Mouse (Mus musculus) heart, adult 2 months (tissue): Measurements from ENCODE around the gene Patz1. TPM values are rescaled to one million over a fixed set of nuclear protein-coding genes. Genes with fewer than 3 reads are reported as not detected.

Experiments
- DNase-seq, 2 experiments: peaks; one replicate each; pipeline ENCODE4 v3.0.0; 2021
- H3K27ac ChIP-seq: fragments of 200-600 bp; 2 replicates; pipeline ENCODE4 v1.8.1; 2022
- H3K27me3 ChIP-seq: fragments of 200-500 bp; 2 replicates; pipeline ENCODE4 v1.6.1; 2012; ENCODE audit warnings: mild to moderate bottlenecking, low read length, inconsistent platforms, mixed read lengths; ENCODE audit not compliant: control insufficient read depth, insufficient read depth
- H3K36me3 ChIP-seq: fragments of 200-500 bp; 2 replicates; pipeline ENCODE4 v1.6.1; 2012; ENCODE audit warnings: low read length, inconsistent platforms; ENCODE audit not compliant: control insufficient read depth, insufficient read depth
- H3K4me1 ChIP-seq: fragments of 200-500 bp; 2 replicates; pipeline ENCODE4 v1.6.1; 2011; ENCODE audit warnings: low read length; ENCODE audit not compliant: control insufficient read depth, insufficient read depth
- H3K4me3 ChIP-seq: fragments of 200-600 bp; 2 replicates; pipeline ENCODE4 v1.8.1; 2022
- H3K79me2 ChIP-seq: fragments of 200-500 bp; replicated peaks from 2 replicates; pipeline ENCODE4 v1.6.1; 2012; ENCODE audit warnings: mild to moderate bottlenecking, inconsistent platforms, low read length, moderate library complexity, mixed read lengths; ENCODE audit not compliant: control insufficient read depth, insufficient read depth
- H3K9ac ChIP-seq: fragments of 200-500 bp; 2 replicates; pipeline ENCODE4 v1.6.1; 2012; ENCODE audit warnings: low read depth, mild to moderate bottlenecking, control low read depth, inconsistent platforms, low read length, mixed read lengths
- CTCF ChIP-seq: fragments of 200-600 bp; IDR thresholded peaks from 2 replicates; pipeline ENCODE4 v1.8.1; 2022; ENCODE audit warnings: antibody characterized with exemption, mild to moderate bottlenecking, moderate library complexity
- EP300 ChIP-seq: fragments of 200-500 bp; IDR thresholded peaks from 2 replicates; pipeline ENCODE4 v1.6.1; 2011; ENCODE audit warnings: low read depth, low read length, control low read depth; ENCODE audit not compliant: insufficient read depth
- POLR2A ChIP-seq: fragments of 200-500 bp; IDR thresholded peaks from 2 replicates; pipeline ENCODE4 v1.6.1; 2011; ENCODE audit warnings: mild to moderate bottlenecking, low read depth, low read length, control low read depth; ENCODE audit not compliant: insufficient read depth
- WGBS: fragments of 180-500 bp; shearing (Covaris S2); methylation state at CpG from one replicate; pipeline ENCODE4 v1.1.7; 2018; 5-methylcytosine and 5-hydroxymethylcytosine counted together
- intact Hi-C: fragments of 180-260 bp; cut with DNase I; formaldehyde crosslinking; loops from one replicate; pipeline ENCODE4 v1.15.1; 2025
- polyA plus RNA-seq: library from polyadenylated mRNA; depleted of rRNA; stranded (reverse); fragments of >200 nt; gene quantifications from 2 replicates; pipeline ENCODE4 v1.2.3, GENCODE M21; 2012
- total RNA-seq, 2 experiments: library from RNA; stranded (reverse); gene quantifications; 2 replicates each; pipeline ENCODE4 v1.2.3; 2021

Patz1 gene
- total and polyA plus RNA-seq, 3 experiments: 16.3 to 30.8 (median 19.4) TPM

GRCm38 (mm10) chr11:3328271-3328670 is 39.6 kb downstream of the Patz1 start:
- no peak for DNase-seq
- Histone ChIP-seq H3K36me3 (peaks cover 7% of the 10 kb centered on the region), H3K9ac (no peak overlapping the region), H3K4me3 (no peak overlapping the region), H3K27ac (no peak overlapping the region), H3K79me2 (no peaks in the 10 kb centered on the region), H3K4me1 (peaks cover 14% of the 10 kb centered on the region), H3K27me3 (no peaks in the 10 kb centered on the region)
- TF ChIP-seq CTCF (0 out of 2 replicates have a peak, but pooled peaks have one; percentile 8), EP300 (no peak), POLR2A (no peak)
- intact Hi-C loops: no loop called here
- 82% methylated on average over 5 of the region's 5 CpGs for whole genome bisulfite sequencing

DNA sequence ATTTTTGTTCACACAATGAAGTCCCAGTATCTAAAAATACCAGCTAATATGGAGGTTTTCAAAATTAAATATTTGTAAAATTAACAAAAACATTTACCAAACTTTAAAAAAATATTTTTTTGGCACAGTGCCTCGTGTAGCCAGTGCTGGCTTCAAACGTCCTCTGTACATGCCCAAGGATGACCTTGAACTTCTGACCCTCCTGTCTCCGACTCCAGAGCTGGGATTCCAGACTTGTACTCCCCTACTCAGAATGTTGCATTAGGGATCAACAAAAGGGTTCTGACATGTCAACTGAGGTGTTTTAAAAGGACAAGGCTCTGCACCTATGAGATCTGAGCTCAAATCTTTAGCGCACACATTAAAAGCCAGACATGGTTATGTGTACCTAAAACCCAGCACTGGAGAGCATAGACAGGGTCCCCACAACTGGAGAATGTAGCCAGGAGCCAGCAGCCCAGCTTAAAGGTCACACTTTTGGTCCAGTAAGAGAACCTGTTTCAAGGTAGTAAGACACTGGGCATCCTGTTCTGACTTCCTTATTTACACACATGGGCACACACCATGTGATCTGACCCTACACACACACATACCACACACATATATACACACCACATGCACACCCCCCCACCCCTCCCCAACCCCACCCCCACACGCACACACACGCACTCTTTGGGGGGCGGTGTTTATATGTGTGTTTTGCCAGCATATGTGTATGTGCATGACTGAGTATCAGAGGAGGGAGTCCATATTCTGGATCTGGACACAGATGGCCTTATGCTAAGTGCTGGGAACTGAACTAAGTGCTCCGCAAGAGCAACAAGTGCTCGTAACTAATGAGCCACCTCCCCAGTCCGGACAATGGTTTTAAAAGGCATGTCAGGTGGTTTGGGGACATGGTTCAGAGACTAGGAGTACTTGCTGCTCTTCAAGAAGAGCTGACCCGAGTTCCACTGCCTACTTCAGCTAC is 40.4 kb downstream of the Patz1 start:
- H3K36me3 ChIP-seq: peaks cover 14% of the 10 kb centered on the region
- WGBS: 69% methylated on average over 11 of the region's 11 CpGs
- H3K27me3 ChIP-seq: no peaks in the 10 kb centered on the region
- TF ChIP-seq EP300 (no peak), CTCF (no peak), POLR2A (no peak)
- no peak overlapping the region for H3K4me3 ChIP-seq
- H3K79me2 ChIP-seq: no peaks in the 10 kb centered on the region
- no peak for DNase-seq
- H3K9ac ChIP-seq: no peak overlapping the region
- H3K27ac ChIP-seq: peak overlapping the region; percentile 94
- intact Hi-C loops: no loop called here
- peaks cover 17% of the 10 kb centered on the region for H3K4me1 ChIP-seq

DNA sequence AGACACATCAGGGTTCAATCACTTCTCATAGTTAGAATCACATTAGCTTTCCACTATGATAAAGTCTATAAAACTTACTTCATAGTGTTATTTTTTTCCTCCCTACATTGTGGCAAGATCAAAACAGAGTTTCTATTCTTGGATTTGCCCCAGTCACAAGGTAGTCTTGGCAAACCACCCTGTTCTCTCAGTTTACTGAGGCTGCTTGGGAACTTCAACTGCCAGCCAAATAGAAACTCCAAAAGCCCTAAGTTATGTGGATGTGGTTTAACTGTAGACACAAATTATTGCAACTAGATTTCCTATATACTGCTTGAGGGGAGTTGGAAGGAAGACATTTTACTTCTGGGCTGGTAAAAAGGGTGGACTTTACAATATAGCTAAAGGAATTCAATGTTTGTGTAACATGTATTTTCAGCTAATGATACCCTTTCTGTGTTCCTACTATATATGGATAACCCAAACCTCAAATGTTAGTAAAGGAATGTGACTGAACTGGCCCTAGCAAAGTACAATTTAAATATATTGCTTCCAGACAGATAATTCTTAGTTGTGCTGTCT is 41.3 kb downstream of the Patz1 start, which contains the start of gene Pik3ip1:
Gene Pik3ip1, plus strand, starts transcription at position 511 of the 561 bp plus-strand sequence.
- no peaks in the 10 kb centered on the region for H3K79me2 ChIP-seq
- H3K4me3 ChIP-seq: peak within 1 kb of the TSS; percentile 77
- H3K4me1 ChIP-seq: peaks cover 24% of the 10 kb centered on the region
- intact Hi-C loops: loop anchor here (2.0 to 5.0 kb wide), 4 partner anchors 17 to 122 kb away; partner anchors contain the start of genes Limk2 and Rnf185
- H3K27ac ChIP-seq: peak within 1 kb of the TSS; percentile 94
- no peak for DNase-seq
- TF ChIP-seq POLR2A: no peak
- TF ChIP-seq CTCF: no peak
- no peak for TF ChIP-seq EP300
- peak within 1 kb of the TSS; percentile 85 for H3K9ac ChIP-seq
- peaks cover 21% of the 10 kb centered on the region for H3K36me3 ChIP-seq
- H3K27me3 ChIP-seq: no peaks in the 10 kb centered on the region

DNA sequence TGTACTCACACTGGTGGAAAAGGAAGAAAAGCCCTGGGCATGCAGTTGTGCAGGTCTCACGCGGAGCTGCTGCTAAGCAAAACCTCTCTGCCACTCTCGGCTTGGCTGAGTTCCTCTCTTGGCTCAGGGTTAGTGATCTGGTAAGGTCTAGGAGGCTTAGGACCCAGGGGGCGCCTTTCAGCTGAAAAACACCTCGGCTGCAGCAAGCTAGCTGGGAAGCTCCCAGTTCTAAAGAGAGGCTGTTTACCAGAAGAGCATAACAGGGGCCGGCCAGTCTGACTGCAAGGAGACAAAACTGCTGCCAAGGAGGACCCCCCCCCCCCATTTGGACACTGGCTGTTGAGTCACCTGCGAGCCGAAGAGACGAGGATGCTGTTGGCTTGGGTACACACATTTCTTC is 41.9 kb downstream of the Patz1 start:
- no peaks in the 10 kb centered on the region for H3K27me3 ChIP-seq
- 0% methylated on average over 9 of the region's 9 CpGs for WGBS
- H3K4me3 ChIP-seq: peak overlapping the region; percentile 77
- H3K4me1 ChIP-seq: peaks cover 30% of the 10 kb centered on the region
- H3K79me2 ChIP-seq: no peaks in the 10 kb centered on the region
- peak; percentile 87 to 92 for DNase-seq
- peak overlapping the region; percentile 85 for H3K9ac ChIP-seq
- peak overlapping the region; percentile 94 for H3K27ac ChIP-seq
- H3K36me3 ChIP-seq: peaks cover 27% of the 10 kb centered on the region
- intact Hi-C loops: loop anchor here (2.0 to 5.0 kb wide), 4 partner anchors 16 to 122 kb away; partner anchors contain the start of genes Limk2 and Rnf185
- TF ChIP-seq POLR2A: peak; percentile 84
- peak; percentile 92 for TF ChIP-seq EP300
- TF ChIP-seq CTCF: peak; percentile 73

- TF ChIP-seq POLR2A: no peak
- no peak for TF ChIP-seq CTCF
- TF ChIP-seq EP300: no peak
- Histone ChIP-seq H3K4me3 (peak overlapping the region; percentile 77), H3K9ac (peak overlapping the region; percentile 85), H3K27ac (peak overlapping the region; percentile 94), H3K4me1 (peaks cover 35% of the 10 kb centered on the region), H3K36me3 (peaks cover 33% of the 10 kb centered on the region), H3K79me2 (no peaks in the 10 kb centered on the region), H3K27me3 (no peaks in the 10 kb centered on the region)
- intact Hi-C loops: loop anchor here (2.0 to 5.0 kb wide), 4 partner anchors 16 to 121 kb away; partner anchors contain the start of genes Limk2 and Rnf185
- no peak for DNase-seq
- 1% methylated on average over 14 of the region's 14 CpGs for WGBS
These were observed 42.5 kb downstream of the Patz1 start for GRCm38 (mm10) chr11:3330991-3331750.
